Comparison of ENCODE assay signal across 21 mouse cellular contexts in the genomic region with DNA sequence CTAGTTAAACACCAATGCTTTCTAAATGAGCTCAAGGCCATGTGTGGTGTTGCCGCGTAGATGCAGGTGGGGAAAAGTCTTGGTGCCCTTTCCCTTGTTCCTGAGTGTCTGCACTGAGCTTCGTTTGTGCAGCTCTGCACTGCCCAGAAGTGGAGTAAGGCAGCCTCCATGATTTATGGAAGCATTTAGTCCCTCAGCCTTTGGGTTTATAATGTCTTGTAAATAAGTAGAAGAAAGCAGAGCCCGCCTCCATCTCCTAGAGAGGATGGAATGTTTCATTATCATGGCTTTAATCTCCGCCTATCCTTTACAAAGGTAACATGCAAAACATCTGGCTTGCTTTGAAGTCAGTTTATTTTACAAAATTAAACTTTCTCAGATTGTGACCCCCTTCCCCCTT.
A peak's percentile ranks its signal among the peaks of the same experiment; 100 is the strongest.
DNase-seq lines count a peak whose midpoint lies in the region; ATAC-seq and TF ChIP-seq lines count a peak whose summit lies in the region.
"Had no signal": no experiment of that assay in that cellular context is flagged by ENCODE, and none has a peak within 500 bp of the region (broad histone marks: within the 10 kb centered on the region; RNA-seq: fewer than 3 reads in every experiment).

No protein-coding gene starts in this region.

- no peak overlapping the region for H3K9ac ChIP-seq in forebrain, embryonic 14.5 days (ENCODE audit: low read length)
- no peak overlapping the region for H3K9ac ChIP-seq in kidney, postnatal 0 days (ENCODE audit: low read depth, low read length)
- H3K9ac ChIP-seq: heart, embryonic 13.5 days; liver, embryonic 15.5 days; midbrain, embryonic 13.5 days; neural tube, embryonic 12.5 days had no signal

- ATAC-seq in forebrain, embryonic 14.5 days = no peak
- no peak for ATAC-seq in kidney, postnatal 0 days (replicated peaks; ENCODE audit: low FRiP score, low read depth)
- ATAC-seq: hindbrain, embryonic 16.5 days; midbrain, embryonic 13.5 days had no signal

- peaks cover 26% of the 10 kb centered on the region for H3K4me1 ChIP-seq in forebrain, embryonic 10.5 days
- no peaks in the 10 kb centered on the region; the same call in 1 of the 2 replicates for H3K4me1 ChIP-seq in forebrain, embryonic 14.5 days (ENCODE audit: control insufficient read depth, insufficient read depth, low read length)
- peaks cover 8% of the 10 kb centered on the region; the same call in 1 of the 2 replicates for H3K4me1 ChIP-seq in kidney, postnatal 0 days (replicated peaks; ENCODE audit: insufficient read depth, low read length)
- peaks cover 71% of the 10 kb centered on the region for H3K4me1 ChIP-seq in limb, embryonic 10.5 days
- H3K4me1 ChIP-seq: liver, embryonic 15.5 days; neural tube, embryonic 12.5 days had no signal

- DNase-seq in forebrain, embryonic 10.5 days (ENCODE audit: extremely low spot score, low spot score) = no peak
- no peak for DNase-seq in forebrain, embryonic 14.5 days (ENCODE audit: low spot score)
- DNase-seq in kidney, postnatal 0 days (ENCODE audit: low spot score) = peak; percentile 69
- DNase-seq in kidney, adult 9 months = no peak
- peak; percentile 58 for DNase-seq in limb, embryonic 10.5 days (ENCODE audit: low spot score)
- no peak for DNase-seq in left cerebral cortex, postnatal 10 days (ENCODE audit: extremely low spot score in 1 of 2, low spot score in 2 of 2)
- DNase-seq in c-Kit-positive CD71-positive TER-119-positive erythroid progenitor cells, embryonic 14.5 days (ENCODE audit: low spot score) = no peak
- no peak for DNase-seq in lung, postnatal 14 days
- DNase-seq: adrenal gland, adult 2 months; cerebellum, adult 8-10 months; heart, adult 18-20 months; kidney, adult 18-20 months; layer of hippocampus, postnatal 36 days; left cerebral cortex, postnatal 4 days; right cerebral cortex, postnatal 4 days; thymus, adult 2 months had no signal

- no peaks in the 10 kb centered on the region for H3K9me3 ChIP-seq in forebrain, embryonic 10.5 days
- no peaks in the 10 kb centered on the region for H3K9me3 ChIP-seq in forebrain, embryonic 14.5 days (replicated peaks; ENCODE audit: control insufficient read depth, low read length)
- H3K9me3 ChIP-seq in kidney, postnatal 0 days (replicated peaks; ENCODE audit: low read length) = no peaks in the 10 kb centered on the region
- H3K9me3 ChIP-seq in limb, embryonic 10.5 days (replicated peaks) = no peaks in the 10 kb centered on the region
- H3K9me3 ChIP-seq: heart, embryonic 13.5 days; liver, embryonic 15.5 days; midbrain, embryonic 13.5 days; neural tube, embryonic 12.5 days had no signal

- no peak overlapping the region for H3K4me2 ChIP-seq in forebrain, embryonic 14.5 days (ENCODE audit: low read length)
- no peak overlapping the region for H3K4me2 ChIP-seq in kidney, postnatal 0 days (ENCODE audit: low read length)
- H3K4me2 ChIP-seq: heart, embryonic 13.5 days; liver, embryonic 15.5 days; midbrain, embryonic 13.5 days; neural tube, embryonic 12.5 days had no signal

- no peaks in the 10 kb centered on the region for H3K36me3 ChIP-seq in forebrain, embryonic 10.5 days (replicated peaks)
- H3K36me3 ChIP-seq in forebrain, embryonic 14.5 days (ENCODE audit: control insufficient read depth, insufficient read depth, low read length) = no peaks in the 10 kb centered on the region
- H3K36me3 ChIP-seq in kidney, postnatal 0 days (ENCODE audit: insufficient read depth, low read length) = no peaks in the 10 kb centered on the region
- H3K36me3 ChIP-seq in limb, embryonic 10.5 days = no peaks in the 10 kb centered on the region
- H3K36me3 ChIP-seq: heart, embryonic 13.5 days; liver, embryonic 15.5 days; midbrain, embryonic 13.5 days; neural tube, embryonic 12.5 days had no signal

- peak overlapping the region; percentile 70 for H3K27ac ChIP-seq in forebrain, embryonic 10.5 days
- no peak overlapping the region for H3K27ac ChIP-seq in forebrain, embryonic 14.5 days (ENCODE audit: low read depth, low read length)
- H3K27ac ChIP-seq in kidney, postnatal 0 days = no peak overlapping the region
- peak overlapping the region; percentile 88 for H3K27ac ChIP-seq in limb, embryonic 10.5 days
- H3K27ac ChIP-seq: heart, embryonic 13.5 days; liver, embryonic 15.5 days; midbrain, embryonic 13.5 days; neural tube, embryonic 12.5 days had no signal

- 74% methylated on average over 5 of the region's 5 CpGs for WGBS in forebrain, embryonic 10.5 days
- WGBS in forebrain, embryonic 14.5 days = 88% methylated on average over 5 of the region's 5 CpGs
- WGBS in kidney, postnatal 0 days = 32% methylated on average over 5 of the region's 5 CpGs
- 16% methylated on average over 5 of the region's 5 CpGs for WGBS in limb, embryonic 10.5 days

- no peak for TF ChIP-seq CTCF in kidney, postnatal 0 days (IDR thresholded peaks at IDR 0.05; ENCODE audit: low read depth)

- H3K4me3 ChIP-seq in forebrain, embryonic 10.5 days = no peak overlapping the region
- no peak overlapping the region for H3K4me3 ChIP-seq in forebrain, embryonic 14.5 days (ENCODE audit: low read depth, low read length)
- no peak overlapping the region for H3K4me3 ChIP-seq in kidney, postnatal 0 days (replicated peaks; ENCODE audit: low read depth, low read length)
- H3K4me3 ChIP-seq in limb, embryonic 10.5 days = peak overlapping the region; percentile 19; the same call in 1 of the 2 replicates
- H3K4me3 ChIP-seq: heart, embryonic 13.5 days; liver, embryonic 15.5 days; midbrain, embryonic 13.5 days; neural tube, embryonic 12.5 days had no signal

- no peaks in the 10 kb centered on the region for H3K27me3 ChIP-seq in forebrain, embryonic 10.5 days (ENCODE audit: poor library complexity, severe bottlenecking)
- no peaks in the 10 kb centered on the region for H3K27me3 ChIP-seq in forebrain, embryonic 14.5 days (replicated peaks; ENCODE audit: control insufficient read depth, insufficient read depth, low read length)
- no peaks in the 10 kb centered on the region for H3K27me3 ChIP-seq in kidney, postnatal 0 days (ENCODE audit: insufficient read depth, low read length)
- H3K27me3 ChIP-seq in limb, embryonic 10.5 days (ENCODE audit: low read depth, poor library complexity, severe bottlenecking) = no peaks in the 10 kb centered on the region
- H3K27me3 ChIP-seq: heart, embryonic 13.5 days; liver, embryonic 15.5 days; midbrain, embryonic 13.5 days; neural tube, embryonic 12.5 days had no signal

- intact Hi-C loops in left cerebral cortex, postnatal 10 days (cut with DNase I) = no loop called here

Comparison
In these comparisons a context has a peak if more than half of its experiments do, and no peak if none do; other contexts are left out.
1. DNase-seq: peak in kidney, postnatal 0 days (single experiment) and limb, embryonic 10.5 days (single experiment); none in forebrain, embryonic 10.5 days (single experiment), forebrain, embryonic 14.5 days (single experiment), kidney, adult 9 months (single experiment), left cerebral cortex, postnatal 10 days (0 of 2), c-Kit-positive CD71-positive TER-119-positive erythroid progenitor cells, embryonic 14.5 days (single experiment) and lung, postnatal 14 days (single experiment).
2. H3K27ac ChIP-seq: peak in forebrain, embryonic 10.5 days (single experiment) and limb, embryonic 10.5 days (single experiment); none in forebrain, embryonic 14.5 days (single experiment) and kidney, postnatal 0 days (single experiment).